Mouse (Mus musculus) heart, adult 2 months (tissue): ENCODE measurements around the gene Vmn1r18. TPM values are rescaled to one million over a fixed set of nuclear protein-coding genes. Genes with fewer than 3 reads are reported as not detected.

Experiments
- DNase-seq, 2 experiments: peaks; one replicate each; pipeline ENCODE4 v3.0.0; 2021
- H3K27ac ChIP-seq: fragments of 200-600 bp; 2 replicates; pipeline ENCODE4 v1.8.1; 2022
- H3K27me3 ChIP-seq: fragments of 200-500 bp; 2 replicates; pipeline ENCODE4 v1.6.1; 2012; ENCODE audit warnings: mild to moderate bottlenecking, low read length, inconsistent platforms, mixed read lengths; ENCODE audit not compliant: control insufficient read depth, insufficient read depth
- H3K36me3 ChIP-seq: fragments of 200-500 bp; 2 replicates; pipeline ENCODE4 v1.6.1; 2012; ENCODE audit warnings: low read length, inconsistent platforms; ENCODE audit not compliant: control insufficient read depth, insufficient read depth
- H3K4me1 ChIP-seq: fragments of 200-500 bp; 2 replicates; pipeline ENCODE4 v1.6.1; 2011; ENCODE audit warnings: low read length; ENCODE audit not compliant: control insufficient read depth, insufficient read depth
- H3K4me3 ChIP-seq: fragments of 200-600 bp; 2 replicates; pipeline ENCODE4 v1.8.1; 2022
- H3K79me2 ChIP-seq: fragments of 200-500 bp; replicated peaks from 2 replicates; pipeline ENCODE4 v1.6.1; 2012; ENCODE audit warnings: mild to moderate bottlenecking, inconsistent platforms, low read length, moderate library complexity, mixed read lengths; ENCODE audit not compliant: control insufficient read depth, insufficient read depth
- H3K9ac ChIP-seq: fragments of 200-500 bp; 2 replicates; pipeline ENCODE4 v1.6.1; 2012; ENCODE audit warnings: low read depth, mild to moderate bottlenecking, control low read depth, inconsistent platforms, low read length, mixed read lengths
- CTCF ChIP-seq: fragments of 200-600 bp; IDR thresholded peaks from 2 replicates; pipeline ENCODE4 v1.8.1; 2022; ENCODE audit warnings: antibody characterized with exemption, mild to moderate bottlenecking, moderate library complexity
- EP300 ChIP-seq: fragments of 200-500 bp; IDR thresholded peaks from 2 replicates; pipeline ENCODE4 v1.6.1; 2011; ENCODE audit warnings: low read depth, low read length, control low read depth; ENCODE audit not compliant: insufficient read depth
- POLR2A ChIP-seq: fragments of 200-500 bp; IDR thresholded peaks from 2 replicates; pipeline ENCODE4 v1.6.1; 2011; ENCODE audit warnings: mild to moderate bottlenecking, low read depth, low read length, control low read depth; ENCODE audit not compliant: insufficient read depth
- WGBS: fragments of 180-500 bp; shearing (Covaris S2); methylation state at CpG from one replicate; pipeline ENCODE4 v1.1.7; 2018; 5-methylcytosine and 5-hydroxymethylcytosine counted together
- intact Hi-C: fragments of 180-260 bp; cut with DNase I; formaldehyde crosslinking; loops from one replicate; pipeline ENCODE4 v1.15.1; 2025
- polyA plus RNA-seq: library from polyadenylated mRNA; depleted of rRNA; stranded (reverse); fragments of >200 nt; gene quantifications from 2 replicates; pipeline ENCODE4 v1.2.3, GENCODE M21; 2012; rRNA removed
- total RNA-seq, 2 experiments: library from RNA; stranded (reverse); gene quantifications; 2 replicates each; pipeline ENCODE4 v1.2.3; 2021

Vmn1r18 gene
- total and polyA plus RNA-seq, 3 experiments = not detected

DNA sequence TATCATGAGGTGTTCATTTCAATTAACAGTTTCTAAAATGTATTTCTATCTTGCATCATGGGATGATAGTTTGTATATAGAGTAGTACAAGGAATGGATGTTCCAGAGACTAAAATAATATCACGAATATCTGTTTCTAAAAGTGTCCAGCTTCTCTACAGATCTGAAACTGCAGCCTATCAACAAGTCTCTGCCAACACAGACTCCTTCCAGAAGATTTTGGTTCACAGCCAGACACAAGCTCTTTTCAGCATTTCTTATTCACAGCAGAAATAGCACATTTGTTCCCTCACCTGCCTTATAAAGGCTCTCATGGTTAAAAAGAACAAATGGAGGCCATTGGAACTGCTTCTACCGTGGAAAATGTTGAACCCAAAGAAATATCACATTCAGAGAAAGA is 38.7 kb downstream of the Vmn1r18 start:
- no peaks in the 10 kb centered on the region for H3K79me2 ChIP-seq
- no peaks in the 10 kb centered on the region for H3K4me1 ChIP-seq
- no peak overlapping the region for H3K4me3 ChIP-seq
- no peak for DNase-seq
- no peaks in the 10 kb centered on the region for H3K36me3 ChIP-seq
- H3K27ac ChIP-seq = no peak overlapping the region
- H3K9ac ChIP-seq = no peak overlapping the region
- H3K27me3 ChIP-seq = no peaks in the 10 kb centered on the region
- 48% methylated on average over 2 of the region's 2 CpGs for WGBS
- intact Hi-C loops = no loop called here
- TF ChIP-seq CTCF (no peak), POLR2A (no peak), EP300 (no peak)

DNA sequence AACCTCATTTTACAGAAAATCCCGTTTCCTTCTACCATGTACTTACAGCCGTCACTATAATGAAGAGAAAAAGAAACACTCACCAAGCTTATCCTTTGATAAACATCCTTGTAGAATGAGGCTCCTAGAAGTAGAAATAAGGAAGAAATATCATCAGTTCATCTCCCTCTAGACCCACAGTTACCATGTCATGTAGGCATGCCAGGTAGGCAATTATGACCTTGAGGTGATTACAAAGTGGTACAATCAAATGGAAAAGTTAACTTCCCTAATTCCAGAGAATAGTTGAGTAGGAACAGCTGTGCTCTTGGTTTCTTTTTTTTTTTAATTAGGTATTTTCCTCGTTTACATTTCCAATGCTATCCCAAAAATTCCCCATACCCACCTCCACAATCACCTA is 66.2 kb downstream of the Vmn1r18 start, which contains the start of gene Vmn1r16:
TSS of gene Vmn1r16 (minus strand) at position 101 of the 400 bp plus-strand sequence.
- Histone ChIP-seq H3K27me3 (no peaks in the 10 kb centered on the region), H3K4me1 (no peaks in the 10 kb centered on the region), H3K9ac (no peak within 1 kb of the TSS), H3K79me2 (no peaks in the 10 kb centered on the region), H3K36me3 (no peaks in the 10 kb centered on the region), H3K27ac (no peak within 1 kb of the TSS), H3K4me3 (no peak within 1 kb of the TSS)
- intact Hi-C loops = no loop called here
- TF ChIP-seq CTCF = no peak
- TF ChIP-seq POLR2A = no peak
- TF ChIP-seq EP300 = no peak
- DNase-seq = no peak
- WGBS = 59% methylated on average over 3 of the region's 3 CpGs

Other genes starting within 250 kb of the Vmn1r18 start
- gene Vmn1r12, start 238.9 kb downstream of the Vmn1r18 start, total RNA-seq = not detected
- gene Vmn1r12, start 238.9 kb downstream of the Vmn1r18 start, polyA plus RNA-seq = not detected in 2 replicates
- gene Vmn1r13, start 192.5 kb downstream of the Vmn1r18 start, total RNA-seq = not detected
- not detected in 2 replicates for gene Vmn1r13, start 192.5 kb downstream of the Vmn1r18 start, polyA plus RNA-seq
- not detected for gene Vmn1r14, start 164.1 kb downstream of the Vmn1r18 start, total RNA-seq
- gene Vmn1r14, start 164.1 kb downstream of the Vmn1r18 start, polyA plus RNA-seq = not detected in 2 replicates
- gene Vmn1r15, start 137.8 kb downstream of the Vmn1r18 start, total RNA-seq = not detected
- not detected in 2 replicates for gene Vmn1r15, start 137.8 kb downstream of the Vmn1r18 start, polyA plus RNA-seq
- gene Vmn1r16, start 66.3 kb downstream of the Vmn1r18 start, total RNA-seq = not detected
- not detected in 2 replicates for gene Vmn1r16, start 66.3 kb downstream of the Vmn1r18 start, polyA plus RNA-seq
- gene Vmn1r17, start 32.1 kb downstream of the Vmn1r18 start, total RNA-seq = not detected
- not detected in 2 replicates for gene Vmn1r17, start 32.1 kb downstream of the Vmn1r18 start, polyA plus RNA-seq
- gene Vmn1r19, start 8.0 kb upstream of the Vmn1r18 start, total RNA-seq = not detected
- gene Vmn1r19, start 8.0 kb upstream of the Vmn1r18 start, polyA plus RNA-seq = not detected in 2 replicates
- gene Vmn1r20, start 33.1 kb upstream of the Vmn1r18 start, total RNA-seq = not detected
- not detected in 2 replicates for gene Vmn1r20, start 33.1 kb upstream of the Vmn1r18 start, polyA plus RNA-seq
- gene Ppm1k, start 139.7 kb upstream of the Vmn1r18 start, total RNA-seq = 100 to 1,000 TPM in 1 of 2 experiments, 10 to 100 TPM in 1; 70.9 to 103 TPM
- 18.0 and 36.9 TPM in 2 replicates for gene Ppm1k, start 139.7 kb upstream of the Vmn1r18 start, polyA plus RNA-seq
- 1 to 10 TPM; 3.4 to 3.8 TPM for gene Herc6, start 185.2 kb upstream of the Vmn1r18 start, total RNA-seq
- 2.6 and 3.7 TPM in 2 replicates for gene Herc6, start 185.2 kb upstream of the Vmn1r18 start, polyA plus RNA-seq